Mouse (Mus musculus) urinary bladder, postnatal 4 days (tissue): ENCODE results near the gene Blcap.

Source experiments
- DNase-seq, 2 experiments: peaks; one replicate each; pipeline ENCODE4 v3.0.0; 2021 to 2022; ENCODE audit warnings: low spot score in 2 of 2

Blcap gene

DNA sequence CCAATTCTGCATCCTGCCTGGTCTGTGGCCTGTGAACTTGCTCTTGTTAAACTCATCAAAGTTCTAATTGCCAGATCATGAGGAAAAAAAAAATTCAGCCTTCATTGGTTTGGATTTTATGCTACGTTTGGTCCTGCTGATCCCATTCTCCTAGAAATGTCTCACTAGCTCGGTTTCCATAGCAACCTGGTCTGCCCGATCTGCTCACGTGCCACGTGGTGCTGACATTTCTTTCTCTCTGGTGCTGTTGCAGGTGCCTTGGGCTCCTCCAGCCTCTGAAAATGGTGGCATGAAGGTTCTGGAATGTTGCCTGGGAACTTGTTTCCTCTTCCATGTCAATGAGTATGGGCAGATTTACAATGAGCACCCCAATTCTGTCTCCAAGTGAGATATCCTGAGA, 50.6 kb downstream of the Blcap start:
- no peak for DNase-seq

DNA sequence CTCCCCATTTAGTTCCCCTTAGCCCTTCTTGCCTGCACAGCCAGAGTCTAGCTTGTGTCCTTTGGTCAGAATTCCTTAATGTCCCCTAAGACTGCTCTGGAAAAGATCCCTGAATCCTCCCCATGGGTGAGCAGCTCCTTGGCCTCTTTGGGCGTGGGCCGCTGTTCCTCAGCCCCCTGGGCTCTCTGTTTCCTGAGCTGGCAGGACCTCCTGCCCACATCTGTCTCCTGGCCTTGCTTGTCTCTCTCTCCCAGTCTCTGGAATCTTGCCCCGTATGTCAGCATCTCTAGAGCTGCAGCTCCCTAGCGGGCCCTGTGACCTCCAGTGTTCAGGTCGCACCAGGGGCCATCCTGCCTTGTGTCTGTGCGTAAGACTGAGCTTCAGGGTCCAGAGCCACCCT, 51.6 kb downstream of the Blcap start:
- no peak for DNase-seq

DNA sequence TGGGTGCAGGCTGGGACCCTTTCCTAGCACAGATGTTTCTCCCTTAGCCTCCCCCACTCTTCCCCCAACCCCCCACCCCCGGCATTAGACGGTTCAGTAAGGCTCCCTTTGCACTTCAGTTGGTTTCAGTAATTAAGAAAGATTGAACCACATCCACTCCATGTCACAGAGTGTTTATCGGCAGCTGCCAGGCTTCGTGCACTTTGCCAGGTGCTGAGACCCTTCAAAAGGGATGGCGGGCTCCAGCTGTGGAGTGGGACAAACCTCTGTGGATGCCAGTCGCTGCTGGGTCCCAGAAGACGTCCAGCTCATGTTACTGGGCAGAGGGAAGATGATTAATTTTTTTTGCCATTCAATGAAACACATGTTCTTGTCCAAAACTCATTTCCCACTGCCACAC, 52.6 kb downstream of the Blcap start:
- no peak for DNase-seq

DNA sequence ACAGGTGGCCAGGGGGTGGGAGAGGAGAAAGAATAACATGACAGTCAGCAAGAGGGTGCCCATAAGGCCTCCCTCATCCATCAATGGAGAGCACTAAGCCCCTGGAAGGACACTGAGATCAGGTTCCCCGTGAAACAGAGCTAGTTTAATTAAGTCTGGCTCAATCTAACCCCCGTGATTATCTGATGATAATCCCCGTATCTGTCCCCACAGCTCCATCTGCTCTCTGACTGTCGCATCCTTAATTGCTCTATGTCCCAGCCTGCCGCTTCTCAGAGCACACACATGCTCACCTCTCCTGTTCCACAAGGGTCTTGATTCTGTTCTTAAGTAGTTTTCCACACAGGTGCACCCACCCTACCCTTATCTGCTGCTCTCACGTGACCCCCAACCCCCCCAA, 53.5 kb downstream of the Blcap start:
- no peak for DNase-seq

DNA sequence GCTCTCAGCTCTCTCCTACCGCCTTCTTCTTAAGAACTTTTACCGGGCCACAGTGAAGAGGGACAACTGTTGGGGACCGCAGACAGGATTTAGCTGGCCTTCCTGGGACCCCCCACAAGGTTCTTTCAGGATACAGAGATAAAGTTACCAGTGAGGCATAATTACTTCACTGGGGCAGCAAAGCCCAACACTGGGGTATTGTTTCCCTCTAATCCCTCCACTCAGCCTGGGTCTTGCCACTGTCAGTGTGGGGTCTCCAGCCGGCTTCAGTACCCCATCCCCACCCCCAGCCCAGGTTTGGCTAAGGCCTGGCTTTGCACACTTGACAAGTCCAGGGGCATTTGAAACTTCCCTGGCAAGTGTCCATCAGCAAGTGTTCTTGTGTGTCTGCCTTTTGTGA, 56.7 kb downstream of the Blcap start:
- DNase-seq, result no peak

DNA sequence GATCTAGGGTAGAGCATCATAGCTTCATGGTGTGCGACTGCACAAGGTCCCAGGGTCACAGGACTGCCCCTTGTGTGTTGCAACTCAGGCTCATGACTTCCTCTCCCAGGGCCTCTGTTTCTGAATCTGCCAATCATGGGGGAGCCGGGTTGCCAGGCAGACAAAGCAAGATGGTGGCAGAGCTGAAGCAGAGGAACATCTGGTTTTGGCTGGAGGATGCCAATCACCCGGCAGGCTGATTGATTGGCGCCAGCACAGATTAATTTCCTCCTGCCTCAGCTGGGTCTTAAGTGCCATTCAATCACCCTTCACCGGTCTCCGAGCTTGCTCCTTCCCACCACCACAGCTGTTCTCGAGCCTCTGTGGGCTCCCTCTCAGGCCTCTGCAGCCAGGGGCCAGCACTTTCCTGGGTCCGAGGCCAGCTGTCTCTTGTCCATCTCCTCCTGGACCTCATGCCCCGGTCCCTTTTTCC, 57.3 kb downstream of the Blcap start:
- no peak for DNase-seq

DNA sequence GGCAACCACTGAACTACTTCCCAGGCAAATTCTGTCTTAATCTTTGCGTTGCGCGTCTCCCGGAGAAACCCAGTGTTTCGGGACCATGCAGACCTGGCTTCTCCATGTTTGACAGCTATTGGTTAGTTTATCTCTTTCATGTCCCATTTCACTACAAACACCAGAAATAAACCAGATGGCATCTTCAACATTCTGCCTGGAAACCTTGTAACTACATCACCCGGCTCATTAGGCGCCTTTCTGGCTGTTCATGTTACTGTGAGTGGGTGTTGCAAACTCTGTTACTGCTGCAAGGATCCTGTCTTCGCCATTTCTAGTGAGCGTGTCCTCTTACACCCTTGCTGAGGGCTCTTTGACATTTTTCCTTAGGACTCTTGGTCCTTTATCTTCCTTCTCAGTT, 58.2 kb downstream of the Blcap start:
- DNase-seq, result no peak

DNA sequence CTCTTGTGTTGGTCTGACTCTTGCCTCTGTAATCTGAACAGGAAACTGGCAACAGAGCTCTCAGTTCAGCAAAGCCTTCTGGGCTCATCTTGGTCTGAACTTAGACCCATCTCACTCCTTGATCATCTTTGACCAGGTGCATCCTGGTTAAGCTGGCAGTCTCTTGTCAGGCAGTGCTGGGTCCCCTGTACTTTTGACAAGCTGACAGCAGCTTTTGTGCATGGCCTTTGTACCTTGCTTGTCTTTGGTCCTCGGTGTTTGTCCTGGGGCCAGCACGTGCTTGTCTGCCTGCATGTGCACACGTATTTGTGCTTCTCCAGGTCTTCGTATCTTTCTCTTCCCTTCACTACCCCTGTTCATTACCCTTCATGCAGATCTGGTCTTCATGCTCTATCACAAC, 61.0 kb downstream of the Blcap start:
- DNase-seq, result no peak

DNA sequence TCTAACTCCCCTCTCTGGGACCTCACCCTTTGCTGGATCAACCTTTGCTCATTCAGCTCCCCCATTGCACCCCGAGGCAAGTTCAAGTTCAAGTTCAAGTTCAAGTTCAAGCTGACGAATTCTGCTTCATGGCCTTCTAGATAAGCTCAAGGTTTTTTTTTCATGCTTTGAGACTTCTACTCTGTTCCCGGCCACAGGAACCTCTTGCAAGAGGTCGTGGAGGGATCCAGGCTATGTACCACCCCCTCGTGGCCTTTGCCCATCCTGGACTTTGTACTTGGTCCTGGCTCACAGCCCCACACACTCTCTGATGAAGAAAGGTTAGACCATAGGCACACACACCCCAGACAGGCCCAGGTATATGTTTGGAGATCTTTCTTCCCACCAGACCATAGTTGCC, 61.9 kb downstream of the Blcap start:
- no peak for DNase-seq

DNA sequence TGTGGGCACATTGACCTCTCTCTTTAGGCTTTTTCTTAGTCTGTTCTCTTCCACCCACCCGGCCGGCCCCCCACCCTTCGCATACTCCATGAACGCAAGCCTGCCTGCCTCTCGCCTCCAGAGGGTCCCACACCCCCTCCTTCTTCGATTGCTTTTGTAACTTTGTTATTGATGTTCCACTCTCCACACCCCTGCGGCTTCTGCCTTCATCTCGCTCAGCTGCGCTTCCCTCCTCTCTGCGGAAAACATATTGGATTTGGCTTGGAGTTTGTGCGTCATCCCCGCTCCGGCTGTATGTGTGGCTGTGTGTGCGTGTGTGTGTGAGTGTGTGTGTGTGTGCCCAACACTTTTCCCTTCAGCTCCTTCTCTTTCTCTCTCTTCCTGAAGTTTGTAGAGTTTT, 64.3 kb downstream of the Blcap start:
- DNase-seq, result no peak
